Mouse (Mus musculus) hematopoietic stem cell, adult 5-6 weeks (primary cell): Measurements from ENCODE around the gene Grik2. TPM values are rescaled to one million over a fixed set of nuclear protein-coding genes. Genes with fewer than 3 reads are reported as not detected.

Experiments used
- ATAC-seq, 2 experiments: fragments of 125-278 bp in 1 of 2; replicated peaks in 1 of 2; 2 replicates each; pipeline ENCODE4 v1.8.0; 2016 to 2017; ENCODE audit warnings: inconsistent platforms in 2 of 2, mild to moderate bottlenecking in 2 of 2, moderate number of reproducible peaks in 2 of 2, low read depth in 1 of 2, moderate TSS enrichment in 1 of 2; ENCODE audit not compliant: low FRiP score in 2 of 2, poor library complexity in 2 of 2, severe bottlenecking in 2 of 2, insufficient read depth in 1 of 2, low TSS enrichment in 1 of 2
- total RNA-seq: library from RNA; stranded (forward); fragments of 172-1452, 232-1000 nt; gene quantifications from 2 replicates; pipeline ENCODE4 v1.2.3, GENCODE M21; 2017

Grik2 gene
- total RNA-seq = not detected in 2 replicates

- peak; percentile 49 to 60; a peak in 3 of 4 replicates for ATAC-seq
These were observed at the start of gene Grik2 for GRCm38 (mm10) chr10:49788381-49788906. Gene Grik2, minus strand, starts transcription at chr10:49788766.

GRCm38 (mm10) chr10:49834392-49834791 is 45.8 kb upstream of the Grik2 start:
- no peak for ATAC-seq

GRCm38 (mm10) chr10:49807276-49807675 is 18.7 kb upstream of the Grik2 start:
- no peak for ATAC-seq

- ATAC-seq = no peak
These were observed 12.4 kb upstream of the Grik2 start for GRCm38 (mm10) chr10:49801001-49801400.

- no peak for ATAC-seq
These were observed 5.6 kb upstream of the Grik2 start for GRCm38 (mm10) chr10:49794129-49794528.

GRCm38 (mm10) chr10:49790326-49790725 is 1.8 kb upstream of the Grik2 start:
- ATAC-seq = no peak

GRCm38 (mm10) chr10:49789711-49790110 is 1.1 kb upstream of the Grik2 start:
- ATAC-seq = no peak

- no peak for ATAC-seq
These were observed 348 bp upstream of the Grik2 start for GRCm38 (mm10) chr10:49788914-49789313.

- no peak for ATAC-seq
These were observed 1.9 kb downstream of the Grik2 start for GRCm38 (mm10) chr10:49786630-49787029.

GRCm38 (mm10) chr10:49785477-49785876 is 3.1 kb downstream of the Grik2 start:
- no peak for ATAC-seq

- ATAC-seq = no peak
These were observed 3.7 kb downstream of the Grik2 start for GRCm38 (mm10) chr10:49784831-49785230.

GRCm38 (mm10) chr10:49782741-49783691 is 5.5 kb downstream of the Grik2 start:
- ATAC-seq = peak in 1 of 2 experiments; percentile 17; a peak in 1 of 4 replicates

GRCm38 (mm10) chr10:49782061-49782460 is 6.5 kb downstream of the Grik2 start:
- ATAC-seq = no peak

- no peak for ATAC-seq
These were observed 8.1 kb downstream of the Grik2 start for GRCm38 (mm10) chr10:49780430-49780829.

GRCm38 (mm10) chr10:49768897-49769296 is 19.7 kb downstream of the Grik2 start:
- ATAC-seq = no peak

GRCm38 (mm10) chr10:49767556-49767955 is 21.0 kb downstream of the Grik2 start:
- ATAC-seq = no peak

GRCm38 (mm10) chr10:49762607-49763006 is 26.0 kb downstream of the Grik2 start:
- ATAC-seq = no peak

GRCm38 (mm10) chr10:49751769-49752168 is 36.8 kb downstream of the Grik2 start:
- no peak for ATAC-seq
